Mouse (Mus musculus): ENCODE data around the gene Serpinb6c.

DNA sequence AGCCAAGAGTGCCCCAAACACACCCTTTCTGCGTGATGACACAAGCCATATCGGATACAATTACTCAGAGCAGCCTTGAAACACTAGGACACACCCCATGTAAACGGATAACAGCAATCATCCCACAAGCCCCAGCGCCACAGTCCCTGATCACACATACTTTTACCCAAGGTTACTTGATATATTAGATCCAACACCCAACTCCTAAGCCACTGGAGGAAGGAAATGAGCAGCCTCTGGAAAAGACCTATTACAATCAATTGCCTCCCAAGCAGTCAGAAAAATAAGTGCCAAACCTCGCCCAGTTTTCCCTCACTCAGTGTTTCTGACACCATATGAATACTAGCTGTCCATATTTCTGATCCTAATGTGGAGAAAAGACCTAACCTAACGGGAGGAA, 29.2 kb upstream of the Serpinb6c start:
- TF ChIP-seq EP300 (IDR thresholded peaks at IDR 0.05; ENCODE audit: low read depth): no peak
- no peak for TF ChIP-seq CTCF (IDR thresholded peaks at IDR 0.05; ENCODE audit: low read depth)

Measured in liver, embryonic 14.5 days (tissue).